Mouse (Mus musculus) T-helper 17 cell (primary cell): ENCODE measurements around the gene Plekhh2.
"Not testable (repeated sequence)": the region's sequence is repeated elsewhere in the genome, so short reads cannot be mapped to it uniquely, and the experiment has no call there.

Experiments used
- in situ Hi-C, 2 experiments: fragments of 300-600 bp; cut with MboI, MseI; formaldehyde crosslinking; loops; 1 replicate in 1 of 2; 2 replicates in 1 of 2; pipeline ENCODE4 v1.15.1; 2025; ENCODE audit warnings: high pct_unique_total_duplicates in 2 of 2

Gene Plekhh2

GRCm38 (mm10) chr17:84510961-84511639 lies 595 bp upstream of the Plekhh2 start:
- in situ Hi-C loops: no loop called here

- in situ Hi-C loops: no loop called here
Measured at GRCm38 (mm10) chr17:84512516-84513085, 906 bp downstream of the Plekhh2 start.

- in situ Hi-C loops: no loop called here
Measured at GRCm38 (mm10) chr17:84515901-84516300, 4.2 kb downstream of the Plekhh2 start.

DNA sequence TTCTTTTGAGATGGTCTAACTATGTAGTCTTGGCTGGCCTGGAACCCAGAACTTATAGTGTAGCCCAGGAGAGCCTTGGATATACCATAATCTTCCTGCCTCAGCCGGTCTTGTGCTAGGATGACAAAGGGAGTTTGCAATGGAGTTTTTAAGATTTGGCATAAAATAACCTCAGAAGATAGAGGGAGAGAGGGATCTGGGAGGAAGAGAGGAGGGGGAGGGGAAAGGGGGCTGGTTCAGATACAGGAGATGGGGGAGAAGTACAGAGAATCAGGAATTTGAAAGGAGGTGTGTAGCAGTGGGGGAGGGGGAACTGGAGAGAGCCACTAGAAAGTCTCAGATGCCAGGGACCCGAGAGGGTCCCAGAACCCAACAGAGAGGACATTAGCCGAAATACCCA lies 7.7 kb downstream of the Plekhh2 start:
- in situ Hi-C loops: no loop called here

DNA sequence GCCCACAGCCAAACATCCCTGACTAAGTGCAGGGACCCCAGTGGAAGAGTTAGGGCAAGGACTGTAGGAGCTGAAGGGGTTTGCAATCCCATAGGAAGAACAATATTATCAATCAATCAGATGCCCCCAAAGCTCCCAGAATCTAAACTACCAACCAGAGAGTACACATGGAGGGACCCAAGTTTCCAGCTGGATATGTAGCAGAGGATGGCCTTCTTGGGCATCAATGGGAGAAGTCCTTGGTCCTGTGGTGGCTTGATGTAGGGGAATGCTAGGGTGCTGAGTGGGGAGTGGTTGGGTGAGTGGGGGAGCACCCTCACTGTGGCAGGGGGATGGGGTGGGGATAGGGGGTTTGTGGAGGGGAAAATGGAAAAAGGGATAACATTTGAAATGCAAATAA lies 8.4 kb downstream of the Plekhh2 start:
- in situ Hi-C loops: no loop called here

DNA sequence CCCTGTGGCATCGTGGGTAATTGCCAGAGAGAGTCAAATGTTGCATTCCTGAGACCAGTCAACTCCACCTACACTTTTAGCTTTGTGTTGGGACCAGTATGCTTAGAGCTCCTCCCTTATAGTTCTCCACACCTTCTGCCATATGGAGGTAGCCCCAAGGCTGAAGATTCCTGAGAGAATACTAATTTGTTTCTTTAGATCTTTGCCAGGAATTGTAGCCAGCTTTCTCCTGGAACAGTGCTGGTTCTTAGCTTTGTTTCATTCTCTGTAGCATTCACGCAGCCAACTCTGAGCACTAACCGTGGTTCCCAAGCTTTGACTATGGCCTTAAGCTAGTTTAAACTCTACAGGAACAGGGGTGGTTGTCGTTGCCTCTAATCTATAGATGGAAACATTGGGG lies 17.7 kb downstream of the Plekhh2 start:
- in situ Hi-C loops: no loop called here

- in situ Hi-C loops: no loop called here
Measured at GRCm38 (mm10) chr17:84530202-84530796, 18.6 kb downstream of the Plekhh2 start.

DNA sequence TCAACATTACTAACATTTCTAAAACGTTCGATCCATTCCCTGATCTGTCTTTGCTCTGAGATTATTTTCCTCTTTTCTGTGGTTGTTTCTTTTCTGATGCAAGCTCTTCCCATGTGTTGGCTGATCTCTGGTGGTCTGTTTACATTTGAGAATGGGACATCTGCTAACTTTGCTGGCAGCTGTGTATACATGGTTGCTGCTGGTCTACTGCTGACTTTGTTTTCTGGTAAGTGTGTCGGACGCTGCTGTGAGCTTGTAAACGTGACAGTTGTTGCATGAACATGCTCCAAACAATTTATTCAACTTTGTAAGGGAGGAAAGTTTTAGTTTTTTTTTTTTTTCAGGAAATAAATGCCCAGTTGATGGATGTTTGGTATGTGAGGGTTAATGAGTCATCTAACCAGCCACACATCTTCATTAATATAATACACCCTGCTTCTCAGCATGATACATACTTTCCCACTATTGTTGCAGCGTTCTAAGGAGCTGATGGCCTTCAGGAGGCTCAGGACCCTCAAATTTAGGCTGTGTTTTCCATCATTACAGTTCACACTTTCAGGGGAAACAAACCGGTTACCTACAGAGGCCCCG lies 21.3 kb downstream of the Plekhh2 start:
- in situ Hi-C loops: no loop called here

- in situ Hi-C loops: no loop called here
Measured at GRCm38 (mm10) chr17:84533841-84534240, 22.1 kb downstream of the Plekhh2 start.

DNA sequence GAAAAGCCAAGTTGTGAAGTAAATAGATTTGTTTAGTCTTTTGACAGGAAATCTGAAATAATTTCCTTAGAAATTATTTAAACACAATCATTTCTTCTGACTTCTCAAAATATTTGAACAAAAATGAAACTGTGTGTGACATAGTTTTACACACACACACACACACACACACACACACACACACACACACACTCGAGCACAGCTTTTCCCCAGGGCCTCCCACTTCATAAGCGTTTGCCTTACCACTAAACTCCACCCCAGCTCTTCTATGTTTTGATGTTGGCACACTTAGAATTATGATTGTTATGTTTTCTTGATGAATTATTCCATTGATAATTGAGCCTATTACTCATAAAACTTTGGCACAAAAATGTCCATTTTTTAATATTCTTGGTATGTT lies 22.9 kb downstream of the Plekhh2 start:
- in situ Hi-C loops: no loop called here

DNA sequence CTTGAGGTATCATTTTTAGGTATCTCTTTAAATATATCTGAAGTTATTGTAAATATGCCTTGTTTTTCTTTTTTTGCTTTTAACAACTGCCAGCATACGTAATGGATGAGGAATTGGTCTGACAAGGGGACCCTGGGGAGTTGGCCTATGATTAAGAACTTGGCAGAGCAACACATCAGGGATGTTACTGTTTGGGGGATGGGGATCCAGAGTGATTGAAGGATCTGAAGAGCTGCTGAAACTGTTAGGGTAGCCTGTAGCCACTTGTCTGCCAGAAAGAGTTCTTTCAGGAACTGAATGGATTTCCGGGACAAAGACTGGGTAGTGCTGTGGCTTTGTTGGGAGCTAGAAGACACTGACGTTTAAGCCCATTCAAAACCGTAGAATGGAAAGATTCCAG lies 23.5 kb downstream of the Plekhh2 start:
- in situ Hi-C loops: no loop called here

- in situ Hi-C loops: no loop called here
Measured at GRCm38 (mm10) chr17:84537301-84537700, 25.6 kb downstream of the Plekhh2 start.

GRCm38 (mm10) chr17:84537966-84538365 lies 26.3 kb downstream of the Plekhh2 start:
- in situ Hi-C loops: no loop called here

DNA sequence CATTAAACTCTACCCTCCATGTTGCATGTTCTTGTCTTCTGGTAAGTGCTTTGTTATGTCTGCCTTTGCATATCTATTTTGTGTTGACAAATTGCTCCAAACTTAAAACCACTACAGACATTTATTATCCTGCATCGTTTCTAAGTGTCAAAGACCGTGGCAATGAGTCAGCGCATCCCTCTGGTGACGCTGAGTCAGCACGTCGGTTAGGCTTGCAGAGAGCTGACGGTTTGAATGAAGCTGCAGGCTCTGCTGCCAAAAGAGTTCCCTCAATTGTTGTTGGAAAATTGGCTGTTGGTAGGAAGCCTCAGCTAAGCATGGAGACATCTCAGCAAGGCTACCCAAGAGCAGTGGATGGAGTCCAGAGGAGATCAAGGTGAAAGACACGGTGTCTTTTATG lies 28.9 kb downstream of the Plekhh2 start:
- in situ Hi-C loops: no loop called here

DNA sequence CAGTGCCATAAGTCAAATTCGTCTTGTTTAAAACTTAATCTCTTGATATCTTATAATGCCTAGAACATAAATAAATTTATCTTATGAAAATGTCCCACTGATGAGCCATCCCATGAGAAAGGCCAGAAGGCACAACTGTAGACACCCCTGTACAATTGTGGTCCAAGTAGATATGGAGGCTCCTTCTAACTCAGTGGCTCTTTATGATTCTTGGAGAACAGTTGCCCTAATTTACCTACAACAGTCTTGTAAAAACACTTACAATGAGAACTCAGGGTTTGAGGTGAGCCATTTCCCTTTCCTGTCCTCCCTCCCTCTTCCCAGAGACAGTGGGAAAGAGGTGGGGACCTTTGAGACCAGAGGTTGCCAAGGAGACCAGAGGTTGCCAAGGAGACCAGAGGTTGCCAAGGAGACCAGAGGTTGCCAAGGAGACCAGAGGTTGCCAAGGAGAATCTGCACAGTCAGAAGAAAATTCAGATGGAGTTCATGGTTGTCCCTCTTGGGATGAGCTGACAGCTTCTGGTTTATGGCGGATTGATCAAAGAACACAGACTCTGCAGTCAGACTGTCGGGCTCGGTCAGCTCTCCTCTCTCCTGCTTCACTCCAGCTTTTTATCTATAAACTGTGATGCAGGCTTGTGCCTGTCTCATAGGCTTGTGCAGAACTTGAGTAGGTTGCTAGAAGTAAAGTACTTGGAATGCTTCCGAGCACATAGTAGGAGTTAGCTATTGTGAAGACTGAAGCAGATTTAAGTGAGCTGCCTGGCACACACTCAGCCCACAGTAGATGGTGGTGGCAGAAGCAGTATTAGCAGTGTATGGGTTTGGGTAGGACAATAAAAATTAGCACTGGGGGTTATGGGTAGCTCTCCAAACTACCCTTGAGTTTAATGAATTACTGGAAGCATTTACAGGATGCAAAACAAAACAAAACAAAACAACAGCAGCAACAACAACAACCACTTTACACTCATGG lies 39.5 kb downstream of the Plekhh2 start:
- in situ Hi-C loops: no loop called here

- in situ Hi-C loops: no loop called here
Measured at GRCm38 (mm10) chr17:84552230-84552629, 40.5 kb downstream of the Plekhh2 start.

DNA sequence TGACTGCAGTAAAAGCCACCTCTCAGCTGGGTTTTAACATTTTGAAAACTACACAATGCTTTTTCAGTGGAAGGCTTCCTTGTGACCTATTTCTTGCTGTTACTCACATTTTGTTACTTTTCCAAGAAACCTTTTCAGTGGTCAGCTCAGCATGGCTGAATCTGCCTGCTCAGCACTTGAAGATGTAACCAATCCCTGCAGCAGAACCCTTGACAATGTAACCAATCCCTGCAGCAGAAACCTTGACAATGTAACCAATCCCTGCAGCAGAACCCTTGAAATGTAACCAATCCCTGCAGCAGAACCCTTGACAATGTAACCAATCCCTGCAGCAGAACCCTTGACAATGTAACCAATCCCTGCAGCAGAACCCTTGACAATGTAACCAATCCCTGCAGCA lies 52.6 kb downstream of the Plekhh2 start:
- in situ Hi-C loops: not testable (repeated sequence)

DNA sequence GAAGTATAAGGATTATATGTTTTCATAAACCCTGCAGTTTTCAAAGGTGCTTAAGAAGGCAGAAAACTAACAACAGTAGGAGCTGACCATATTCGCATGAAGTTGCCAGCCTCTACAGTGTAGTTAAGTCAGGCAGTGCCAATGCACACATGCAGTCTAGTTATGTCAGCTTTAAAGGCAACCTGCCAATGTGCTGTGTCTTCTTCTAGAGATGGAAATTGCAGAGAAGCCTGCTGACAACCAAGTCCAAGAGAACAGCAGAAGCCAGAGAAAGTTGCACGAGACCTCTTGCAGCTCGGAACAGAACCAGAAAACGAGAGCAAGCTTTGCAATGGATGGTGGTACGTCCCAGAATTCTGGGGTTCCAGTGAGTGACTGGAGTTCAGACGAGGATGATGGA lies 54.1 kb downstream of the Plekhh2 start:
- in situ Hi-C loops: no loop called here

- in situ Hi-C loops: no loop called here
Measured at GRCm38 (mm10) chr17:84566773-84567555, 55.3 kb downstream of the Plekhh2 start.

GRCm38 (mm10) chr17:84568807-84569206 lies 57.1 kb downstream of the Plekhh2 start:
- in situ Hi-C loops: no loop called here

GRCm38 (mm10) chr17:84569770-84570169 lies 58.1 kb downstream of the Plekhh2 start:
- in situ Hi-C loops: no loop called here
